Mouse (Mus musculus) liver, embryonic 11.5 days (tissue): Measurements from ENCODE around the gene Acss2. TPM values are rescaled to one million over a fixed set of nuclear protein-coding genes. Genes with fewer than 3 reads are reported as not detected.

Experiments used
- ATAC-seq: fragments of 200-750 bp; cut with Nextera tagmentation; replicated peaks from 2 replicates; pipeline ENCODE4 v1.8.0; 2017; ENCODE audit warnings: moderate number of reproducible peaks, mild to moderate bottlenecking, moderate TSS enrichment, moderate library complexity; ENCODE audit not compliant: low FRiP score
- DNase-seq: peaks from one replicate; pipeline ENCODE4 v3.0.0-alpha.2; 2017; ENCODE audit warnings: low spot score
- H3K27ac ChIP-seq: fragments of 300-500 bp; sonication (generic); 2 replicates; pipeline ENCODE4 v1.5.1; 2014; ENCODE audit warnings: mild to moderate bottlenecking, low read depth, low read length, control low read depth
- H3K27me3 ChIP-seq: fragments of 300-500 bp; sonication (generic); replicated peaks from 2 replicates; pipeline ENCODE4 v1.6.1; 2014; ENCODE audit warnings: low read length, mixed read lengths; ENCODE audit not compliant: control insufficient read depth, insufficient read depth
- H3K36me3 ChIP-seq: fragments of 300-500 bp; sonication (generic); 2 replicates; pipeline ENCODE4 v1.6.1; 2014; ENCODE audit warnings: mild to moderate bottlenecking, low read length, moderate library complexity, mixed read lengths; ENCODE audit not compliant: control insufficient read depth, insufficient read depth
- H3K4me1 ChIP-seq: fragments of 300-500 bp; sonication (generic); replicated peaks from 2 replicates; pipeline ENCODE4 v1.6.1; 2014; ENCODE audit warnings: low read length, mixed read lengths; ENCODE audit not compliant: control insufficient read depth, insufficient read depth
- H3K4me2 ChIP-seq: fragments of 300-500 bp; sonication (generic); 2 replicates; pipeline ENCODE4 v1.6.1; 2014; ENCODE audit warnings: mild to moderate bottlenecking, control low read depth, moderate library complexity
- H3K4me3 ChIP-seq: fragments of 300-500 bp; sonication (generic); 2 replicates; pipeline ENCODE4 v1.5.1; 2014; ENCODE audit warnings: low read depth, low read length, control low read depth
- H3K9ac ChIP-seq: fragments of 300-500 bp; sonication (generic); 2 replicates; pipeline ENCODE4 v1.6.1; 2014; ENCODE audit warnings: low read depth, low read length, control low read depth
- H3K9me3 ChIP-seq: fragments of 300-500 bp; sonication (generic); 2 replicates; pipeline ENCODE4 v1.6.1; 2016; ENCODE audit warnings: low read length, inconsistent platforms, mixed read lengths; ENCODE audit not compliant: control insufficient read depth
- WGBS: fragments of 180-500 bp; shearing (Covaris S2); extraction: QIAGEN DNeasy Blood & Tissue Kit; methylation state at CpG from one replicate; pipeline ENCODE4 v1.1.7; 2014; 5-methylcytosine and 5-hydroxymethylcytosine counted together
- polyA plus RNA-seq: library from polyadenylated mRNA; unstranded; fragments of >200 nt; fragmentation: Nextera tagmentation; extraction: Ambion mirVana; gene quantifications from 2 replicates; pipeline ENCODE4 v1.2.1, GENCODE M21; 2014

Gene Acss2
- polyA plus RNA-seq, 1 experiment from 2014 or later = 28.5 TPM

DNA sequence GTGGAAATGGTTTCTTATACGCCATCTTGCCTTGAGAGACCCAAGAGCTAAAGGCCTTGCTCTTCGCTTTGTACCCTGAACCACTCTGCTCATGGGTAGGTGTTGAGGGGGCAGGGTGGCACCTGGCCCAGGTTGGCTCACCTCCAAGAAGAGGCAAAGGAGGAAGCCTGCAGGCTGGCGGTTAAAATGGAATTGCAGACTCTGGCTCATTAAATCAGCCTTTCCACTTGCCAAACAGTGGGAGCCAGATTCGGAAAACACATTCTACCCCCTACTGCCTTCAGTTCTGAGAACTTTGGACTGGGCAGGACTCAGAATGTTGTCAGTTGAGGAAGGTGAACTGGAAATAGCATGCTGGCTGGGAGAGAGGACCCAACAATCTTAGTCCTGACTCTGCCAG, 57.0 kb downstream of the Acss2 start:
- Histone ChIP-seq H3K4me1 (no peaks in the 10 kb centered on the region), H3K9me3 (no peaks in the 10 kb centered on the region), H3K36me3 (peaks cover 4% of the 10 kb centered on the region; the same call in 1 of the 2 replicates), H3K4me2 (no peak overlapping the region), H3K4me3 (no peak overlapping the region), H3K27ac (no peak overlapping the region), H3K27me3 (no peaks in the 10 kb centered on the region), H3K9ac (no peak overlapping the region)
- WGBS = 84% methylated on average over 4 of the region's 4 CpGs
- DNase-seq = no peak
- ATAC-seq = no peak

DNA sequence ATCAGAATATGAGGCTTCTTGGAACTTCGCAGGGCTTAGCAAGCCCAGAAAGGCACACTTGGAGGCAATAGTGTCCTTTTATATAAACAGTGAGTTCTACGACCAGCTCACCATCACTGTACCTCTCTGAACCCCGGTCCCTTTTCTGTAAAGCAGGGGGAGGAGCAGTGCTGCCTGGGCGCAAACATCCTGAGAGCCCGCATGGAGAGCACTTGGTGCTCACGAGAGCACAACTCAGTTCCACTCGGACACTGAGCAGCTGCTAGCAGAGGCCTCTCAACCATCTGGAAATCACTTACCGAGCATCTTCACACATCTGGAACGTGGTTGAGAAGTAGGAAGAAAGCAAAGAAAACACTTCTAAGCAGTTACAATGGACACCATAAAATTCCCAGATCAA, 58.9 kb downstream of the Acss2 start:
- Histone ChIP-seq H3K27ac (no peak overlapping the region), H3K9ac (no peak overlapping the region), H3K4me1 (no peaks in the 10 kb centered on the region), H3K4me3 (no peak overlapping the region), H3K36me3 (peaks cover 4% of the 10 kb centered on the region; the same call in 1 of the 2 replicates), H3K4me2 (no peak overlapping the region), H3K9me3 (no peaks in the 10 kb centered on the region), H3K27me3 (no peaks in the 10 kb centered on the region)
- ATAC-seq (no peak), DNase-seq (no peak)
- 84% methylated on average over 9 of the region's 9 CpGs for WGBS

DNA sequence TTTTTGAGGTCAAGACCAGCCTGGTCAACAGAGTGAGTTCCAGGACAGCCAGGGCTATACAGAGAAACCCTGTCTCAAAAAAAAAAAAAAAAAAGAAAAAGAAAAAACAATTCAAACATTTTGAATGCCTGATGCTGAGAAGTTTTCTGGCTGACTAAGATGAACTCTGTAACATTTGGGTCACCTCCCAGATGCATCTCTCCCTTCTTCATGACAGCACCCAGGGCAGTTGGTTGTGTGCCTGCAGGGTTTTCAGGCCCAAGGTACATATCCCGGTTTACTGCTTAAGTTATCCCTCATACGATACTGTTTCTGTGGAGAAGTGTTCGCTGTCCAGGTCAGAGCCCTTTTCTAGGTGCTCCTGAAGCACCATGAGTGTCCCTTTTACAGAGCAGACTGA, 62.6 kb downstream of the Acss2 start:
- ATAC-seq (no peak), DNase-seq (no peak)
- Histone ChIP-seq H3K4me1 (no peaks in the 10 kb centered on the region), H3K4me3 (no peak overlapping the region), H3K9ac (no peak overlapping the region), H3K27ac (no peak overlapping the region), H3K4me2 (no peak overlapping the region), H3K27me3 (no peaks in the 10 kb centered on the region), H3K36me3 (peaks cover 4% of the 10 kb centered on the region; the same call in 1 of the 2 replicates), H3K9me3 (no peaks in the 10 kb centered on the region)
- 87% methylated on average over 3 of the region's 3 CpGs for WGBS

DNA sequence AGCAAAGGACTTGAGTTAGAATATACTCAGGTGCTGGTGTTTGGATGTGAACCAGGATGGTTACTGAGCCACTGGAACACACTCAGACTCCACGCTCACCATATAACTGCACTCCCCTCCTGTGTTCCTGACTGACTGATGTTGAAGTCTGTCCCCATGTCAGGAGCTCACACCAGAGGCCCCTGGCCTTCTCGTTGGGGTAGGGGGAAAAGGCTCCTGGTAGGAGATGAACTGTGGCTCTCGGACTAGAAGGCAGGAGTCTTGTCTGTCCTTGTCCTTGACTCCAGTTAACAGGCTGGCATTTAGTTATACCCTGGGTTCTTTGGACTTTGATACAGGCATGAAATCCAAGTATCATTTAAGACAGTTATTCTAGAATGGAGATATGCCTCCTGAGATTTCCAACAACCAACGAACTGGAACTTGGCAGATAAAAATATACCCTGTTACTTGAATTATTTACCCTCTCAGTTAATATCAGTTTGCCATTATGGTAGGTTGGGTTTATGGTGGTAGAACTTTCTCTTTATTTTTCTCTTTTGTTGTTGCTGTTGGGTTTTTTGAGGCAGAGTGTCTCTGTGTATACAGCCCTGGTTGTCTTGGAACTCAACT, 64.7 kb downstream of the Acss2 start:
- Histone ChIP-seq H3K27me3 (no peaks in the 10 kb centered on the region), H3K27ac (no peak overlapping the region), H3K9me3 (no peaks in the 10 kb centered on the region), H3K36me3 (no peaks in the 10 kb centered on the region; the same call in 1 of the 2 replicates), H3K9ac (no peak overlapping the region), H3K4me2 (no peak overlapping the region), H3K4me3 (no peak overlapping the region), H3K4me1 (no peaks in the 10 kb centered on the region)
- ATAC-seq = no peak
- WGBS = 73% methylated on average over 4 of the region's 4 CpGs
- DNase-seq = no peak

DNA sequence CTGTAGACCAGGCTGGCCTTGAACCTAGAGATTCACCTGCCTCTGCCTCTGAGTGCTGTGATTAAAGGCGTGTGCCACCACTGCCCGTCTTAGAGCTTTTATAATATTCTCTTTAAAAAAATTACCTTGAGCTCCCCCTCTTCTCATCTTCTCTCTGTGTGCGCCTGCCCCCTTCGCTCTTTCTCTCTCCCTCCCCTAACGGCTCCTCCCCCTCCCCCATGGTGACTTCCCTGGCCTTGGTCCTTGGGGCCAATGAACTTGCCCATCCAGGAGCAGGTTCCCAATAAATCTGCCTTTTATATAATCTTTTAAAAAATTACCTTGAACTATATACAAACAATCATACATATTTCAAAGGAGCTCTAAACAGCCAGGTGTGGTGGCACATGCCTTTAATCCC, 65.2 kb downstream of the Acss2 start:
- ATAC-seq (no peak), DNase-seq (no peak)
- Histone ChIP-seq H3K9me3 (no peaks in the 10 kb centered on the region), H3K9ac (no peak overlapping the region), H3K4me1 (no peaks in the 10 kb centered on the region), H3K4me3 (no peak overlapping the region), H3K4me2 (no peak overlapping the region), H3K27me3 (no peaks in the 10 kb centered on the region), H3K27ac (no peak overlapping the region), H3K36me3 (no peaks in the 10 kb centered on the region)
- 87% methylated on average over 5 of the region's 5 CpGs for WGBS

DNA sequence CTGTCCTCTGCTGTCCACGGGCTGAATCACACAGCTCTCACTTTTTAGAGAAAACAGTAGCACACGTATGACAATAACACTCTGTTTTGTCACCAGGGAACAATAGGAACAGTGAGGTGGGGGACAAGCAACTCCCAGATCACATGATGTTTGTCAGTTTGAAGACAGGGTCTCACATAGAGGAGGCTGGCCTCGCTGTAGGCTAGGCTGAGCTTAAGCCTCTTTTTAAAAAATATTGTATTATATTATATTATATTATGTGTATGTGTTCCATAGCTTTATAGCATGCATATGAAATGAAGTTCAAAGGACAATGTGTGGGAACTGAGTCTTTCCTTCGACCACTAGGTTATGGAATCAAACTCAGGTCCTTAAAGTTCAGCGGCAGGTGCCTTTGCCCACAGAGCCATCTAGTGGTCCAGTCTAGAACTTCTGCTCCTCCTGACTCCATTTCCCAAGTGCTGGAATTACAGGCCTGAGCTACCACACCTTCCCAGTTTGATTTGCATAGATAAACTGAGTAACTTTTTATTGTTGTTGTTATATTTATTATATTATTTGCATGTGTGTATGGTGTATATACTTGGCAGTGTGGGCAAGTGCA, 66.3 kb downstream of the Acss2 start:
- no peaks in the 10 kb centered on the region for H3K27me3 ChIP-seq
- no peak overlapping the region for H3K4me3 ChIP-seq
- ATAC-seq = no peak
- no peak overlapping the region for H3K27ac ChIP-seq
- H3K36me3 ChIP-seq = no peaks in the 10 kb centered on the region
- WGBS = 53% methylated on average over 5 of the region's 5 CpGs
- H3K9me3 ChIP-seq = no peaks in the 10 kb centered on the region
- no peak overlapping the region for H3K9ac ChIP-seq
- H3K4me2 ChIP-seq = no peak overlapping the region
- peaks cover under 1% of the 10 kb centered on the region; the same call in 1 of the 2 replicates for H3K4me1 ChIP-seq
- no peak for DNase-seq

DNA sequence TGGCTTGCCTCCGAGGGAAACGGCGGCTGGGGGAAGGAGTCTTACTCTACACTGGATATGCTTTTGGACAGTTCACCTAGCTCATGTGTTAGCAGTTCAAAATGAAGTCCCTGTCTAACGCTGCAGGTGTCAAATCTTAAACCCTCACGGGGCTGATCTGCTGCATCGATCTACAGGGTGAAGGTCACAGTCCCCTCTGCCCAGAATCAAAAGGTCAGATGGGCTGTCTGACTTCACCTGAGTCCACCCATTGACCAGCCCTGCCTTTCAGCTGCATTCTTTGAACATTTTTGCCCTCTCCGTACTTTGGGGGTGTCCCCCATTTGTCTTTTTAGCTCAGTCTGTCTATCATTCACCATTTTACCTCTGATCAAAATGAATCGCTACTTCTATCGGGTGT, 67.3 kb downstream of the Acss2 start:
- Histone ChIP-seq H3K36me3 (no peaks in the 10 kb centered on the region), H3K4me3 (no peak overlapping the region), H3K27me3 (no peaks in the 10 kb centered on the region), H3K4me1 (peaks cover 11% of the 10 kb centered on the region), H3K9ac (no peak overlapping the region), H3K9me3 (no peaks in the 10 kb centered on the region), H3K27ac (no peak overlapping the region), H3K4me2 (no peak overlapping the region)
- DNase-seq (no peak), ATAC-seq (no peak)
- 83% methylated on average over 9 of the region's 9 CpGs for WGBS

DNA sequence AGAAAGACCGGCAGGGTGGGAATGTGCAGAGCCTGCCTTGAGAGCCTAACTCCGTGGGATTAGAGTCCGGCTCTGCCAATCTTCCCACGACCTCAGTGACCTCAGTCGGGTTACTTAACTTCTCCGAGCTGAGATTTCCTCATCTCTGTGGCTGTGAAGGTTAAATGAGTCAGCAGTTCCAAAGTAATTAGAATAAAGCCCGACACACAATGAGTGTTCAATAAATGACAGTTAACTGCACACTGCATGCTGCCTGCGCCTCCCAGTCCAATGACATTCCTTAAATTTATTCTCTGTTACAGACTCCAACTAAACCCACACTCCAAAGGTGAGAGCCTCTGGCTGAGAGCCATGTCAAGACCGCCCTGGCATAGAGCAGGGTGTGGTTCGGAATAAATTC, 67.7 kb downstream of the Acss2 start:
- Histone ChIP-seq H3K4me2 (no peak overlapping the region), H3K27me3 (no peaks in the 10 kb centered on the region), H3K9me3 (no peaks in the 10 kb centered on the region), H3K4me1 (peaks cover 14% of the 10 kb centered on the region), H3K27ac (no peak overlapping the region), H3K9ac (no peak overlapping the region), H3K36me3 (no peaks in the 10 kb centered on the region), H3K4me3 (no peak overlapping the region)
- DNase-seq (no peak), ATAC-seq (no peak)
- 67% methylated on average over 10 of the region's 10 CpGs for WGBS

DNA sequence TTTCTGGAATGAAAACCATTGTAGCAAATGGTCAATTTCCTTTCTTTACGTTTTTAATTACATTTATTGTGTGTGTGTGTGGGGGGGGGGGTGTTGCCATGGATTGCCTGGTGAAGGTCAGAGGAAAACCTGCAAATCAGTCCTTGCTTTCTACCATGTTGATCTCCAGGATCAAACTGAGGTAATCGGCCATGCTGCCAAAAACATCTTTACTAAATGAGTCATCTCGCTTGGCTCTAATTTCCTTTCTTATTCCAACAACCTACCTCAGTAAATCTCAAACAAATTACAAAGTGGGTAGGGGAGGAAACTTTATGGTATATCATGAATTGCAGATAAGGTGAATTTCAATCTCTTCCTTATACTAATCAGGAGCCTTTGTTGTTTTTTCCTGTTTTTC, 70.4 kb downstream of the Acss2 start:
- no peak for DNase-seq
- Histone ChIP-seq H3K9me3 (no peaks in the 10 kb centered on the region), H3K4me2 (no peak overlapping the region), H3K36me3 (no peaks in the 10 kb centered on the region), H3K4me3 (no peak overlapping the region), H3K27me3 (no peaks in the 10 kb centered on the region), H3K27ac (no peak overlapping the region), H3K9ac (no peak overlapping the region), H3K4me1 (peaks cover 24% of the 10 kb centered on the region)
- no peak for ATAC-seq
- 75% methylated on average over 3 of the region's 3 CpGs for WGBS
